Mouse (Mus musculus) MEL (cell line): ENCODE measurements around the gene Kcnj4. TPM values are rescaled to one million over a fixed set of nuclear protein-coding genes. Genes with fewer than 3 reads are reported as not detected.
A peak's percentile ranks its signal among the peaks of the same experiment; 100 is the strongest.

ENCODE experiments used
- DNase-seq: peaks from one replicate; pipeline ENCODE4 v3.0.0; 2011; ENCODE audit warnings: low read depth, low spot score
- H3K27ac ChIP-seq: 2 replicates; pipeline ENCODE4 v1.5.1; 2012; ENCODE audit warnings: low read depth, mild to moderate bottlenecking, control low read depth, low read length, moderate library complexity; ENCODE audit not compliant: control insufficient read depth
- H3K27me3 ChIP-seq, 2 experiments: fragments of 150-350 bp in 1 of 2; sonication (generic) in 1 of 2; 2 replicates each; pipeline ENCODE4 v1.6.1; 2012; ENCODE audit warnings: low read length in 2 of 2, mild to moderate bottlenecking in 2 of 2, improper control_type of control experiment in 1 of 2, moderate library complexity in 1 of 2; ENCODE audit not compliant: insufficient read depth in 2 of 2, control insufficient read depth in 1 of 2
- H3K36me3 ChIP-seq, 2 experiments: 2 replicates each; pipeline ENCODE4 v1.6.1; 2012 to 2014; ENCODE audit warnings: low read length in 2 of 2, improper control_type of control experiment in 1 of 2, inconsistent platforms in 1 of 2, mild to moderate bottlenecking in 1 of 2; ENCODE audit not compliant: insufficient read depth in 2 of 2, control insufficient read depth in 1 of 2
- H3K4me1 ChIP-seq, 2 experiments: fragments of 150-350 bp in 1 of 2; sonication (generic) in 1 of 2; 2 replicates each; pipeline ENCODE4 v1.6.1; 2012; ENCODE audit warnings: low read length in 2 of 2, improper control_type of control experiment in 1 of 2, mild to moderate bottlenecking in 1 of 2; ENCODE audit not compliant: insufficient read depth in 2 of 2, control insufficient read depth in 1 of 2
- H3K4me3 ChIP-seq, 2 experiments: fragments of 150-350 bp in 1 of 2; sonication (generic) in 1 of 2; 2 replicates each; pipeline ENCODE4 v1.5.1; 2012; ENCODE audit warnings: low read depth in 2 of 2, low read length in 2 of 2, mild to moderate bottlenecking in 2 of 2, moderate library complexity in 2 of 2, control low read depth in 1 of 2, improper control_type of control experiment in 1 of 2; ENCODE audit not compliant: control insufficient read depth in 1 of 2, insufficient read depth in 1 of 2
- H3K79me2 ChIP-seq: 2 replicates; pipeline ENCODE4 v1.6.1; 2012; ENCODE audit warnings: mild to moderate bottlenecking, low read length, moderate library complexity; ENCODE audit not compliant: control insufficient read depth, poor library complexity, insufficient read depth
- H3K9ac ChIP-seq: 2 replicates; pipeline ENCODE4 v1.6.1; 2012; ENCODE audit warnings: low read depth, mild to moderate bottlenecking, control low read depth, low read length, moderate library complexity; ENCODE audit not compliant: control insufficient read depth, poor library complexity, severe bottlenecking
- H3K9me3 ChIP-seq: fragments of 150-350 bp; sonication (generic); replicated peaks from 2 replicates; pipeline ENCODE4 v1.6.1; 2012; ENCODE audit warnings: mild to moderate bottlenecking, low read length, improper control_type of control experiment, moderate library complexity; ENCODE audit not compliant: insufficient read depth
- CHD2 ChIP-seq: IDR thresholded peaks from 2 replicates; pipeline ENCODE4 v1.6.1; 2011; ENCODE audit warnings: low read length, improper control_type of control experiment
- CTCF ChIP-seq, 3 experiments: IDR thresholded peaks in 2 of 3; conservative IDR thresholded peaks in 1 of 3; 2 replicates each; pipeline ENCODE4 v1.5.1; 2011 to 2012; ENCODE audit warnings: low read length in 3 of 3, low read depth in 2 of 3, mild to moderate bottlenecking in 2 of 3, improper control_type of control experiment in 1 of 3, inconsistent platforms in 1 of 3, mixed read lengths in 1 of 3, moderate library complexity in 1 of 3; ENCODE audit not compliant: control insufficient read depth in 1 of 3, insufficient read depth in 1 of 3, poor library complexity in 1 of 3, severe bottlenecking in 1 of 3
- E2F4 ChIP-seq: IDR thresholded peaks from 2 replicates; pipeline ENCODE4 v1.6.1; 2011; ENCODE audit warnings: low read depth, low read length, improper control_type of control experiment, borderline replicate concordance
- MAZ ChIP-seq: IDR thresholded peaks from 2 replicates; pipeline ENCODE4 v1.6.1; 2012; ENCODE audit warnings: low read depth, mild to moderate bottlenecking, inconsistent platforms, low read length, improper control_type of control experiment
- POLR2AphosphoS5 ChIP-seq: IDR thresholded peaks from 2 replicates; pipeline ENCODE4 v1.6.1; 2012; ENCODE audit warnings: low read depth, borderline replicate concordance, mild to moderate bottlenecking, inconsistent platforms, low read length, moderate library complexity, mixed read lengths
- RAD21 ChIP-seq: IDR thresholded peaks from 2 replicates; pipeline ENCODE4 v1.6.1; 2011; ENCODE audit warnings: mild to moderate bottlenecking, low read depth, low read length, improper control_type of control experiment
- SIN3A ChIP-seq: IDR thresholded peaks from 2 replicates; pipeline ENCODE4 v1.6.1; 2012; ENCODE audit warnings: low read length, improper control_type of control experiment, inconsistent platforms
- SMC3 ChIP-seq: IDR thresholded peaks from 2 replicates; pipeline ENCODE4 v1.6.1; 2011; ENCODE audit warnings: low read depth, low read length, improper control_type of control experiment
- ZC3H11A ChIP-seq: IDR thresholded peaks from 2 replicates; pipeline ENCODE4 v1.6.1; 2012; ENCODE audit warnings: low read depth, mild to moderate bottlenecking, inconsistent platforms, low read length, improper control_type of control experiment
- ZMIZ1 ChIP-seq: IDR thresholded peaks from 2 replicates; pipeline ENCODE4 v1.6.1; 2012; ENCODE audit warnings: low read depth, mild to moderate bottlenecking, inconsistent platforms, low read length, improper control_type of control experiment, moderate library complexity
- ZNF384 ChIP-seq: IDR thresholded peaks from 2 replicates; pipeline ENCODE4 v1.6.1; 2012; ENCODE audit warnings: low read depth, mild to moderate bottlenecking, inconsistent platforms, low read length, improper control_type of control experiment
- polyA plus RNA-seq, 2 experiments: library from polyadenylated mRNA; stranded (reverse) in 1 of 2; unstranded in 1 of 2; fragments of >175 nt in 1 of 2; fragments of >200 nt in 1 of 2; gene quantifications; 2 replicates each; pipeline versions ENCODE4 v1.2.1 to v1.2.4; 2012; ENCODE audit warnings: low replicate concordance in 2 of 2, low read depth in 1 of 2; ENCODE audit not compliant: insufficient read length in 2 of 2, insufficient read depth in 1 of 2, missing spikeins in 1 of 2
- total RNA-seq: library from RNA; depleted of rRNA; stranded (reverse); fragments of 300-350 nt; gene quantifications from 2 replicates; pipeline ENCODE4 v1.2.3, GENCODE M21; 2012

The Kcnj4 gene
- total and polyA plus RNA-seq, 3 experiments = 0.07 TPM; not detected in 2

GRCm38 (mm10) chr15:79473638-79474355 is 31.2 kb downstream of the Kcnj4 start:
- H3K27me3 ChIP-seq = peaks cover 2 to 4% of the 10 kb centered on the region in 2 experiments
- no peak overlapping the region for H3K9ac ChIP-seq
- no peak for TF ChIP-seq E2F4
- peak; percentile 29 to 49 (median 34); a peak in 5 of 6 replicates for TF ChIP-seq CTCF (IDR thresholded peaks at IDR 0.05 in 2 of 3, conservative IDR thresholded peaks at IDR 0.05 in 1 of 3; ENCODE audit: control insufficient read depth in 1 of 3, insufficient read depth in 1 of 3, low read depth in 2 of 3, low read length in 3 of 3, poor library complexity in 1 of 3, severe bottlenecking in 1 of 3)
- TF ChIP-seq SMC3 = peak; percentile 35
- TF ChIP-seq RAD21 = peak; percentile 46
- peak; percentile 51 for DNase-seq
- no peaks in the 10 kb centered on the region for H3K36me3 ChIP-seq
- no peak overlapping the region for H3K27ac ChIP-seq
- H3K4me1 ChIP-seq = no peaks in the 10 kb centered on the region
- H3K9me3 ChIP-seq = no peaks in the 10 kb centered on the region
- no peaks in the 10 kb centered on the region for H3K79me2 ChIP-seq
- no peak overlapping the region for H3K4me3 ChIP-seq

GRCm38 (mm10) chr15:79473042-79473441 is 32.0 kb downstream of the Kcnj4 start:
- no peak overlapping the region for H3K4me3 ChIP-seq
- DNase-seq = peak; percentile 66
- H3K27me3 ChIP-seq = peaks cover 2 to 3% of the 10 kb centered on the region in 2 experiments
- no peaks in the 10 kb centered on the region for H3K9me3 ChIP-seq
- H3K79me2 ChIP-seq = no peaks in the 10 kb centered on the region
- no peaks in the 10 kb centered on the region for H3K36me3 ChIP-seq
- TF ChIP-seq SMC3 = peak; percentile 58
- TF ChIP-seq RAD21 = peak; percentile 43
- peak; percentile 28 for TF ChIP-seq ZC3H11A
- no peak for TF ChIP-seq SIN3A
- peak; percentile 57 to 68 (median 64) for TF ChIP-seq CTCF (IDR thresholded peaks at IDR 0.05 in 2 of 3, conservative IDR thresholded peaks at IDR 0.05 in 1 of 3; ENCODE audit: control insufficient read depth in 1 of 3, insufficient read depth in 1 of 3, low read depth in 2 of 3, low read length in 3 of 3, poor library complexity in 1 of 3, severe bottlenecking in 1 of 3)
- TF ChIP-seq, all 39 proteins: peak for 4
- Histone ChIP-seq H3K9ac (no peak overlapping the region), H3K27ac (no peak overlapping the region), H3K4me1 (no peaks in the 10 kb centered on the region)

- no peak overlapping the region for H3K4me3 ChIP-seq
- TF ChIP-seq MAZ (no peak), ZMIZ1 (no peak), POLR2AphosphoS5 (no peak), CHD2 (no peak), ZNF384 (no peak)
- H3K9ac ChIP-seq = no peak overlapping the region
- no peaks in the 10 kb centered on the region for H3K4me1 ChIP-seq
- no peak for DNase-seq
- H3K36me3 ChIP-seq = no peaks in the 10 kb centered on the region
- H3K27ac ChIP-seq = no peak overlapping the region
- H3K79me2 ChIP-seq = no peaks in the 10 kb centered on the region
- H3K27me3 ChIP-seq = peaks cover 2 to 3% of the 10 kb centered on the region in 2 experiments
- H3K9me3 ChIP-seq = no peaks in the 10 kb centered on the region
These were observed 33.9 kb downstream of the Kcnj4 start for GRCm38 (mm10) chr15:79471095-79471494.
